Mouse (Mus musculus): Measurements from ENCODE around the gene Cntnap2. TPM values are rescaled to one million over a fixed set of nuclear protein-coding genes. Genes with fewer than 3 reads are reported as not detected.

Cntnap2 gene
- polyA plus RNA-seq, 1 experiment from 2014 or later = 1.1 TPM

DNA sequence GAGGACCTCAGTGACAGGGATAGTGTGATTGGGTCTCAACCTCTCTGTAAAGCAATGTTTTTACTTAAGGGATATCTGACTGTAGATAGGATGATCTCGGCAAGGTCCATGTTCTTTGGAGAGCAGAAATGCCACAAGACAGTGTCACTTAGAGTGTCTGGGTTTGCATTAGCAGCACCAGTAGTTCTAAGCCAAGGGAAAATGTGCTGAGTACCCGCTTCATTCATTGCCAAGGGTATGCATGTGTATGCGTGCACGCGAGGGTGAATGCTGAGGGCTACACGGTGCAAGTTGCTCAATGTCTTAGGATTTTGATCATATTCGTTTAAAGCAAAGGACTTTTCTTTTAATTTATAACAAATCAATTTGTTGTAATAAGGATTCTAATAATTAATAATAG lies 2185.5 kb downstream of the Cntnap2 start:
- H3K36me3 ChIP-seq (ENCODE audit: control insufficient read depth, insufficient read depth) = no peaks in the 10 kb centered on the region
- no peaks in the 10 kb centered on the region for H3K4me1 ChIP-seq (replicated peaks; ENCODE audit: control insufficient read depth, insufficient read depth, low read length)
- no peaks in the 10 kb centered on the region for H3K9me3 ChIP-seq (ENCODE audit: control insufficient read depth)
- no peak overlapping the region for H3K9ac ChIP-seq (ENCODE audit: low read depth, low read length)
- H3K4me2 ChIP-seq (replicated peaks; ENCODE audit: low read depth) = peak overlapping the region; percentile 18; the same call in 1 of the 2 replicates
- 28% methylated on average over 7 of the region's 7 CpGs for WGBS
- H3K27me3 ChIP-seq (replicated peaks; ENCODE audit: control insufficient read depth, insufficient read depth, low read length) = no peaks in the 10 kb centered on the region
- H3K4me3 ChIP-seq (ENCODE audit: low read depth, low read length) = no peak overlapping the region
- no peak for ATAC-seq
- no peak for TF ChIP-seq CTCF (IDR thresholded peaks at IDR 0.05; ENCODE audit: low read depth)
- H3K27ac ChIP-seq (ENCODE audit: low read depth, low read length) = no peak overlapping the region

DNA sequence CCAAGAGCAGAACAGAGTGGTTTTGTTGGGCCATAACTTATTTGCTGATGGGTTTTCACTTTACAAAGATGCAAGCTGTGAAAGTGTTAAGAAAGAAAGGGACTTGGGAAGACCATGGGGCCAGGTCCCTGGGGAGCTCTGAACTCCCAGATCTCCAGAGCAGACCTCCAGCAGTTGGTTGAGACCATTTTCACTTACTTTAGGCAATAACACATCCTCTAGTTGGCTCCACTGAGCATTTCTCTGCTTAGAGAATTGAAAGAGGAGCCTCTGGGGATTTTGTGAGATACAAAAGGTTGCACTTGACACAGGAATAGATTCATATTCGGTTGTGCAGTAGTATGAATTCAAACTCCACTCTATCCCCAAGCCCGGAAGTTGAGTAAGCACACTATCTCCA lies 2196.1 kb downstream of the Cntnap2 start:
- no peak for ATAC-seq
- WGBS = 81% methylated on average over 2 of the region's 2 CpGs
- Histone ChIP-seq H3K4me2 (replicated peaks; ENCODE audit: low read depth) (no peak overlapping the region), H3K9me3 (ENCODE audit: control insufficient read depth) (no peaks in the 10 kb centered on the region), H3K27me3 (replicated peaks; ENCODE audit: control insufficient read depth, insufficient read depth, low read length) (no peaks in the 10 kb centered on the region), H3K27ac (ENCODE audit: low read depth, low read length) (no peak overlapping the region), H3K9ac (ENCODE audit: low read depth, low read length) (no peak overlapping the region), H3K4me1 (replicated peaks; ENCODE audit: control insufficient read depth, insufficient read depth, low read length) (no peaks in the 10 kb centered on the region), H3K4me3 (ENCODE audit: low read depth, low read length) (no peak overlapping the region), H3K36me3 (ENCODE audit: control insufficient read depth, insufficient read depth) (no peaks in the 10 kb centered on the region)
- TF ChIP-seq CTCF (IDR thresholded peaks at IDR 0.05; ENCODE audit: low read depth) = peak; percentile 23

- H3K4me3 ChIP-seq (ENCODE audit: low read depth, low read length) = no peak overlapping the region
- H3K27ac ChIP-seq (ENCODE audit: low read depth, low read length) = no peak overlapping the region
- no peaks in the 10 kb centered on the region for H3K27me3 ChIP-seq (replicated peaks; ENCODE audit: control insufficient read depth, insufficient read depth, low read length)
- no peak overlapping the region for H3K9ac ChIP-seq (ENCODE audit: low read depth, low read length)
- no peaks in the 10 kb centered on the region for H3K36me3 ChIP-seq (ENCODE audit: control insufficient read depth, insufficient read depth)
- no peak for ATAC-seq
- 48% methylated on average over 4 of the region's 4 CpGs for WGBS
- no peaks in the 10 kb centered on the region for H3K4me1 ChIP-seq (replicated peaks; ENCODE audit: control insufficient read depth, insufficient read depth, low read length)
- H3K4me2 ChIP-seq (replicated peaks; ENCODE audit: low read depth) = no peak overlapping the region
- H3K9me3 ChIP-seq (ENCODE audit: control insufficient read depth) = no peaks in the 10 kb centered on the region
- no peak for TF ChIP-seq CTCF (IDR thresholded peaks at IDR 0.05; ENCODE audit: low read depth)
Measured at GRCm38 (mm10) chr6:47256227-47256887, 2197.2 kb downstream of the Cntnap2 start.

DNA sequence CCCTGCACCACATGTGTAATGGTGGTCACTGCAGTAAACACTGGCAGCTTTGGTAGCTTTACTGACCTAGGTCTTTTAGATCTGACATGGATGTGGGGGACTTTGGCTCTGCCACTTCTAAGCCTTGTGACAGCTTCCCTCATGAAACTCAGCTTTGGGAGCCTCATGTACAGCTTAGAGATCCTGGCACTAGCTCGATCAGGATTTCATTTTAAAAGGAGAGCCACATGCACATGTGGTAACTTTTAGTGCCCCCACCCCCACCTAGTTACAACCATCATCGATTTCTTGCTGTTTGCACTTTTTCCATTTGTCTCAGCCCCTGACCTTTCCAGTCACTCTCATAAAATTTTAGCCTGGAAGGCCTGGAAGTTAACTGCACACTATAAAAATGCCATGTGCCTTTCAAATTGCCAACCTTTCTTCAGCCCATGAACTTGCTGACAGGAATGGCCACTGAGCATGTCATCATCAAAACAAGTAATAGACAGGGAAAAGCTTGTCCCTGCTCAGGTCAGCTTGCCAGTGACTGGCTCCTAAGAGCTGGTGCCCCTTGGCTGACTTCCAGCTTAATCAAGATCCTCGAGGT lies 2197.9 kb downstream of the Cntnap2 start:
- WGBS = 33% methylated on average over 3 of the region's 3 CpGs
- H3K4me3 ChIP-seq (ENCODE audit: low read depth, low read length) = no peak overlapping the region
- no peaks in the 10 kb centered on the region for H3K27me3 ChIP-seq (replicated peaks; ENCODE audit: control insufficient read depth, insufficient read depth, low read length)
- TF ChIP-seq CTCF (IDR thresholded peaks at IDR 0.05; ENCODE audit: low read depth) = no peak
- no peak for ATAC-seq
- H3K9ac ChIP-seq (ENCODE audit: low read depth, low read length) = no peak overlapping the region
- no peaks in the 10 kb centered on the region for H3K9me3 ChIP-seq (ENCODE audit: control insufficient read depth)
- H3K4me1 ChIP-seq (replicated peaks; ENCODE audit: control insufficient read depth, insufficient read depth, low read length) = no peaks in the 10 kb centered on the region
- H3K4me2 ChIP-seq (replicated peaks; ENCODE audit: low read depth) = no peak overlapping the region
- H3K27ac ChIP-seq (ENCODE audit: low read depth, low read length) = no peak overlapping the region
- H3K36me3 ChIP-seq (ENCODE audit: control insufficient read depth, insufficient read depth) = no peaks in the 10 kb centered on the region

- Histone ChIP-seq H3K4me1 (replicated peaks; ENCODE audit: control insufficient read depth, insufficient read depth, low read length) (no peaks in the 10 kb centered on the region), H3K27me3 (replicated peaks; ENCODE audit: control insufficient read depth, insufficient read depth, low read length) (no peaks in the 10 kb centered on the region), H3K9me3 (ENCODE audit: control insufficient read depth) (no peaks in the 10 kb centered on the region), H3K36me3 (ENCODE audit: control insufficient read depth, insufficient read depth) (no peaks in the 10 kb centered on the region), H3K4me3 (ENCODE audit: low read depth, low read length) (no peak overlapping the region), H3K9ac (ENCODE audit: low read depth, low read length) (no peak overlapping the region), H3K4me2 (replicated peaks; ENCODE audit: low read depth) (no peak overlapping the region), H3K27ac (ENCODE audit: low read depth, low read length) (no peak overlapping the region)
- WGBS = 47% methylated on average over 3 of the region's 3 CpGs
- no peak for TF ChIP-seq CTCF (IDR thresholded peaks at IDR 0.05; ENCODE audit: low read depth)
- no peak for ATAC-seq
Measured at GRCm38 (mm10) chr6:47259626-47260114, 2200.5 kb downstream of the Cntnap2 start.

DNA sequence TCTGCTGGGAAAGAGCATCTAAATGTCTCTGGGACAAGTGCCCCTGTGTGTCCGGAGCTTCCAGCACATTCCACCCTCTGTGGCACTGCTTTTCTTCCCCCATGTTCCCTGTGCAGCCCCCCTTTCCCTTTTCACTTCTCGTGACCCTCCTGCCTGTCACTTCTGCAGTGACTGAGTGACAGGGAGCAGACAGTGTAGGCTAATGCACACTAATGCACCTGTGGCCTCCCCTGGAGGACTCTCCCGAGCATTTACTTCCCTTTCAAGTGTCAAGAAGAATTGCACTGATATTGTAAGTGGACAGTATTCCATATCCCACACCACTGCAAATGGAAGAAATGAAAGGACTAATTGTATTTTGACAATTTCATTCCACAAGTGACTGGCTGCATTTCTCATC lies 2208.1 kb downstream of the Cntnap2 start:
- TF ChIP-seq CTCF (IDR thresholded peaks at IDR 0.05; ENCODE audit: low read depth) = no peak
- Histone ChIP-seq H3K9ac (ENCODE audit: low read depth, low read length) (no peak overlapping the region), H3K4me3 (ENCODE audit: low read depth, low read length) (no peak overlapping the region), H3K9me3 (ENCODE audit: control insufficient read depth) (no peaks in the 10 kb centered on the region), H3K4me2 (replicated peaks; ENCODE audit: low read depth) (no peak overlapping the region), H3K27me3 (replicated peaks; ENCODE audit: control insufficient read depth, insufficient read depth, low read length) (no peaks in the 10 kb centered on the region), H3K36me3 (ENCODE audit: control insufficient read depth, insufficient read depth) (no peaks in the 10 kb centered on the region), H3K4me1 (replicated peaks; ENCODE audit: control insufficient read depth, insufficient read depth, low read length) (no peaks in the 10 kb centered on the region), H3K27ac (ENCODE audit: low read depth, low read length) (no peak overlapping the region)
- 50% methylated on average over 3 of the region's 3 CpGs for WGBS
- ATAC-seq = no peak
